Mouse (Mus musculus): ENCODE data around the gene Cd274.

DNA sequence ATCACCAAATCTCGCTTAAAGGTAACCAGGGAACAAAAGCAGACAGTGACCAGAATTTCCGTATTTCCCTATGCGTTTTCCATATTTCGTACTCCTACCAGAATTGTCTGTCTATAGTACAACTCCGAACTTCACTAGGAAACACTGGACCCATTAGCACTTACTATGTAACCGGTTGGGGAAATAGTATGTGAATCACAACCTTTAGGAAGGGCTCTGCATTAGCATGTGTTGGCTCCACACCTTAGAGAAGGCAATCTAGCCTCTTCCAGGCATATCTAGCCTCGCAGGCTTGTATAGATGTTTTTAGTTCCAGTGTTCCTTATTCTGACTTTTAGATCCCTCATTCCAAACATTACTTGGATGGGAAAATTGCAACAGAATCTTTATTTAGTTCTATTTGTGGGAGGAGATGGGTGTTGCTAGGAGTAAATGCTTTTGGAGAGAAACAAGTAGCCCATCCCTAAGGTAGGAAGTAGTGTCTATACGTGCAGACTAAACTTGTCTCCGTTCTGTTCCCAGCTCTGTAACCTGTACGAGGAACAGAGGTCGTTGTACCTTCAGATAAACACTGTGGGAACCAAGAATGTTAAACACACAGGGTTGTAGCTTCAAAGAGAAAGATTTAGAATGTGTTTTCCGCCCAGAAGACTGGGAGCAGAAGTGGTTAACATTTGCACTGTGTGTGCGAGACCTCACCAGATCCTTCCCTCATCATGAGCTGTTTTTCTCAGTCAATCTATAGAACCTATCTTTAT lies 4.9 kb upstream of the Cd274 start:
- TF ChIP-seq CTCF (IDR thresholded peaks at IDR 0.05; ENCODE audit: extremely low read depth, insufficient read length, insufficient replicate concordance, low read depth, low read length) (no peak), POLR2A (IDR thresholded peaks at IDR 0.05; ENCODE audit: low read depth, low read length) (no peak)
